Mouse (Mus musculus) left cerebral cortex, adult 8-10 months (tissue): ENCODE measurements around the gene Olfr1284. TPM values are rescaled to one million over a fixed set of nuclear protein-coding genes. Genes with fewer than 3 reads are reported as not detected.
"Not testable (repeated sequence)": the region's sequence is repeated elsewhere in the genome, so short reads cannot be mapped to it uniquely, and the experiment has no call there.

ENCODE experiments used
- DNase-seq, 2 experiments: peaks; one replicate each; pipeline ENCODE4 v3.0.0; 2022; ENCODE audit warnings: low spot score in 2 of 2
- total RNA-seq, 4 experiments: library from RNA; stranded (reverse); gene quantifications; 2 replicates each; pipeline ENCODE4 v1.2.4; 2022

The Olfr1284 gene
- total RNA-seq: not detected

DNA sequence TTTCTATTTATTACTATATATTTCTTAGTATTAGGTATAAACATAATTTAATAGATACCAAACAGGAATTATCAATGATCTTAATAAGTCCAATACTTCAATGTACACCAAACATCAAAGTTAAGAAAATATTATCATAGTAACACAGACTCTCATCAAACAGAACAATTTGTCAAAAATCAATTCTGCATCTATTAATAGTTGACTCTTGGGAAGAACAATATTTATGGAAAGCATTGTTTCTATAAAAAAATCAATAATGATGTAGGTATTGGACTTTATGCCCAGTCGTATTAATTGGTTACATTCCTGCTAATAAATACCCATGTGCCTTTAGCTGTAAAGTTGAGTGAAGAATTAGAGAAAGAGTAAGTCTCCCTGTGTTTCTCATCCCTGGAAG, at the start of gene Olfr1284:
Olfr1284 (plus strand) TSS at position 301 of the 400 bp plus-strand sequence.
- no peak for DNase-seq

DNA sequence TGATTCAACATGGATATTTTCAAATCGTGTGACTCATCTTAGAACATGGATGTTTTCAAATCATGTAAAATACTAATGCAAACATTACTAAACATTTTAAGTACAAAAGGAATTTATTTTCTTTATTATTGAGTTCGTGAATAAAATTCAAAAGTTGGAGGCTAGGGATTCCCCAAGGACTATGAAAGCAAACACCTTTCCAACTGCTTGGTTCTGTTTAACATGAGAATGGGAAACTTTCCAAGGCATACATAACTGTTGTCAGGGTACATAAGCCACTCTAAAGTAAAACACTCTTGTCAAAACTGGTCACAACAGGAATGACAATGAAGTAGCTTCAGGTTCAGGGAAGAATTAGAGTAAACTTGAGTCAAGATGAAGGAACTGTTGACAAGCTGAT, 49.1 kb upstream of the Olfr1284 start, which contains the start of gene Olfr1281:
Olfr1281 (plus strand) TSS at position 301 of the 400 bp plus-strand sequence.
- DNase-seq: no peak

DNA sequence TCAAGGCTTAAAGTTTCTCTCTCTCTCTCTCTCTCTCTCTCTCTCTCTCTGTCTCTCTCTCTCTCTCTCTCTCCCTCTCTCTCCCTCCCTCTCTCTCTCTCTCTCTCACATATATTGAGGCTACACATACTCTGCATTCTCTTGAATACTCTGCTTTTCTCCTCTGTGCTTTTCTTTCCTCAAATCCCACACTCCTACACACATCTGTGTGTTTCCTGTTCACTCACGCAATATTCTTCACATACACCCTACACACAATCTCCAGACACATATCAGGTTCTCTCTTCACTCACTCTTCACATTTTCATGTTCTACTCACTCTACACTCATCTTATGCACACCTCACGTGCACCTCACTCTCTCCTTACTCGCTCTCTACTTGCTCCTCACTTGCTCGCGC, 41.6 kb upstream of the Olfr1284 start:
- DNase-seq: not testable (repeated sequence)

DNA sequence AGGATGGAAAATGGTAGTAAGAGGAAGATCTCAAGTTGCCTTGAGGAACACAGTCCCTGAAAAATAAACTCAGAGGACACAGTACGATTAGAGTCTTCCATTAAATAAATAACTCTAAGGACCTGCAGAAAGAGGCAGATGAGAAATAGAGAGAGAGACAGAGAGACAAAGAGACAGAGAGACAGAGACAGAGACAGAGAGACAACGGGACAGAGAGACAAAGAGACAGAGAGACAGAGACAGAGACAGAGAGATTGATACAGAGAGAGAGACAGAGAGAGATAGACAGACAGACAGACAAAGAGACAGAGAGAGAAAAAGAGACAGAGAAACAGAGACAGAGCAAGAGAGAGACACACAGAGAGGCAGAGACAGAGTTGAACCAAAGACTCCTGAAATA, 39.3 kb upstream of the Olfr1284 start, which contains the start of gene Olfr1282:
Olfr1282 (minus strand) TSS at position 101 of the 400 bp plus-strand sequence.
- DNase-seq: no peak

DNA sequence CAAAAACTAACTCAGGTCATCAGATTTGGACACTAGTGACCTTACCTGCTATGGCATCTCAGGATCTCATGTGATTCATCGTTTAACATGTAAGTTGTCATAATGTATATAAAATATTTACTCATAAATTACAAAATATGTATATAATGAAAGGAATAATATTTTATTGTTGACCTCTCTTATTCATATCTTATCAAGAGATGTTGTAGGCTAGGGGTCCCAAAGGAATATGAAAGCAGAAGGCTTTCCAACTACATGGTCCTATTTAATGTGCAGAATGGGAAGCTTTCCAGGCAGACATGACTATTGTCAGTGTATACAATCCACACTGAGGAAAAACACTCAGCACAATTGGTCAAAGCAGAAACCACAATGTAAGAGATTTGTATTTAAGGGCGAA, 8.8 kb upstream of the Olfr1284 start, which contains the start of gene Olfr1283:
Olfr1283 (plus strand) TSS at position 301 of the 400 bp plus-strand sequence.
- no peak for DNase-seq

DNA sequence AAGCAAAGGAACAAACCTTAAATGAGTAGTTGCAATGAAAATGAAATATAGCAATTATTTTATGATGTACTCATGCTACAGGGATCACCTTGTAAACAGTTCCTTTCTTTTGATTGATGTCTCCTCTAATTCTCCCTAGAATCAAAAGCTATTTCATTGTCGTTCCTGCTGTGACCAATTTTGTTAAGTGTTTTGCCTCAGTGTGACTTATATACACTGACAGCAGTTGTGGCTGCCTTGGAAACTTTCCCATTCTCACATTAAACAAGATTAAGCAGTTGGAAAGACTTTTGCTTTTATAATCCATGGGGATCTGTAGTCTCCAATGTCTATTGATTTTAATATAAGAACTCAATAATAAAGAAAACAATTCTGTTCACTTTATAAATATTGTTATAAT, 47.6 kb downstream of the Olfr1284 start, which contains the start of gene Olfr1286:
Olfr1286 (minus strand) TSS at position 185 of the 400 bp plus-strand sequence.
- no peak for DNase-seq

Other genes with a start within 250 kb of the Olfr1284 start
- gene Gm15130, start 222.6 kb upstream of the Olfr1284 start, total RNA-seq: not detected
- not detected for gene 4930430A15Rik, start 145.9 kb upstream of the Olfr1284 start, total RNA-seq
- gene Olfr1275, start 140.2 kb upstream of the Olfr1284 start, total RNA-seq: not detected
- gene Olfr1276, start 121.0 kb upstream of the Olfr1284 start, total RNA-seq: not detected
- not detected for gene Olfr1277, start 101.4 kb upstream of the Olfr1284 start, total RNA-seq
- not detected for gene Olfr1278, start 85.4 kb upstream of the Olfr1284 start, total RNA-seq
- not detected for gene Olfr1279, start 74.9 kb upstream of the Olfr1284 start, total RNA-seq
- not detected for gene Olfr1280, start 61.5 kb upstream of the Olfr1284 start, total RNA-seq
- gene Olfr1281, start 49.0 kb upstream of the Olfr1284 start, total RNA-seq: not detected
- gene Olfr1282, start 39.4 kb upstream of the Olfr1284 start, total RNA-seq: not detected
- gene Olfr1283, start 8.7 kb upstream of the Olfr1284 start, total RNA-seq: not detected
- not detected for gene Olfr1286, start 47.6 kb downstream of the Olfr1284 start, total RNA-seq
- not detected for gene Olfr1287, start 73.6 kb downstream of the Olfr1284 start, total RNA-seq
- not detected for gene Olfr1288, start 98.6 kb downstream of the Olfr1284 start, total RNA-seq
- gene Olfr1289, start 105.3 kb downstream of the Olfr1284 start, total RNA-seq: not detected
- gene Olfr1290, start 118.3 kb downstream of the Olfr1284 start, total RNA-seq: not detected
- not detected for gene Olfr1291-ps1, start 121.7 kb downstream of the Olfr1284 start, total RNA-seq
- not detected for gene Olfr1293-ps, start 149.7 kb downstream of the Olfr1284 start, total RNA-seq
- not detected for gene Olfr1294, start 164.8 kb downstream of the Olfr1284 start, total RNA-seq
- not detected for gene Olfr1295, start 194.2 kb downstream of the Olfr1284 start, total RNA-seq